Mouse (Mus musculus) liver, embryonic 15.5 days (tissue): ENCODE measurements around the gene Ldlrad3. TPM values are rescaled to one million over a fixed set of nuclear protein-coding genes. Genes with fewer than 3 reads are reported as not detected.

Experiments used
- ATAC-seq: fragments of 200-750 bp; cut with Nextera tagmentation; 2 replicates; pipeline ENCODE4 v1.8.0; 2017; ENCODE audit warnings: moderate number of reproducible peaks, mild to moderate bottlenecking, moderate library complexity; ENCODE audit not compliant: insufficient read depth
- H3K27ac ChIP-seq: fragments of 300-500 bp; sonication (generic); replicated peaks from 2 replicates; pipeline ENCODE4 v1.5.1; 2015; ENCODE audit warnings: mild to moderate bottlenecking, inconsistent platforms
- H3K27me3 ChIP-seq: fragments of 300-500 bp; sonication (generic); 2 replicates; pipeline ENCODE4 v1.6.1; 2015; ENCODE audit warnings: mild to moderate bottlenecking, inconsistent platforms
- H3K36me3 ChIP-seq: fragments of 300-500 bp; sonication (generic); replicated peaks from 2 replicates; pipeline ENCODE4 v1.6.1; 2015; ENCODE audit warnings: moderate library complexity, mild to moderate bottlenecking, inconsistent platforms
- H3K4me1 ChIP-seq: fragments of 300-500 bp; sonication (generic); replicated peaks from 2 replicates; pipeline ENCODE4 v1.6.1; 2015; ENCODE audit warnings: inconsistent platforms
- H3K4me2 ChIP-seq: fragments of 300-500 bp; sonication (generic); 2 replicates; pipeline ENCODE4 v1.6.1; 2015; ENCODE audit warnings: moderate library complexity, mild to moderate bottlenecking, inconsistent platforms
- H3K4me3 ChIP-seq: fragments of 300-500 bp; sonication (generic); replicated peaks from 2 replicates; pipeline ENCODE4 v1.5.1; 2015; ENCODE audit warnings: mild to moderate bottlenecking, inconsistent platforms
- H3K9ac ChIP-seq: fragments of 300-500 bp; sonication (generic); 2 replicates; pipeline ENCODE4 v1.6.1; 2015; ENCODE audit warnings: moderate library complexity, mild to moderate bottlenecking, inconsistent platforms
- H3K9me3 ChIP-seq: fragments of 300-500 bp; sonication (generic); replicated peaks from 2 replicates; pipeline ENCODE4 v1.6.1; 2016; ENCODE audit warnings: inconsistent platforms
- WGBS: fragments of 180-500 bp; shearing (Covaris S2); methylation state at CpG from one replicate; pipeline ENCODE4 v1.1.7; 2015; ENCODE audit warnings: mixed read lengths; ENCODE audit not compliant: insufficient replicate concordance; 5-methylcytosine and 5-hydroxymethylcytosine counted together
- polyA plus RNA-seq: library from polyadenylated mRNA; unstranded; fragments of >200 nt; fragmentation: Nextera tagmentation; extraction: Ambion mirVana; gene quantifications from 2 replicates; pipeline ENCODE4 v1.2.1, GENCODE M21; 2015

The Ldlrad3 gene
- polyA plus RNA-seq, 1 experiment from 2014 or later = 4.8 TPM

DNA sequence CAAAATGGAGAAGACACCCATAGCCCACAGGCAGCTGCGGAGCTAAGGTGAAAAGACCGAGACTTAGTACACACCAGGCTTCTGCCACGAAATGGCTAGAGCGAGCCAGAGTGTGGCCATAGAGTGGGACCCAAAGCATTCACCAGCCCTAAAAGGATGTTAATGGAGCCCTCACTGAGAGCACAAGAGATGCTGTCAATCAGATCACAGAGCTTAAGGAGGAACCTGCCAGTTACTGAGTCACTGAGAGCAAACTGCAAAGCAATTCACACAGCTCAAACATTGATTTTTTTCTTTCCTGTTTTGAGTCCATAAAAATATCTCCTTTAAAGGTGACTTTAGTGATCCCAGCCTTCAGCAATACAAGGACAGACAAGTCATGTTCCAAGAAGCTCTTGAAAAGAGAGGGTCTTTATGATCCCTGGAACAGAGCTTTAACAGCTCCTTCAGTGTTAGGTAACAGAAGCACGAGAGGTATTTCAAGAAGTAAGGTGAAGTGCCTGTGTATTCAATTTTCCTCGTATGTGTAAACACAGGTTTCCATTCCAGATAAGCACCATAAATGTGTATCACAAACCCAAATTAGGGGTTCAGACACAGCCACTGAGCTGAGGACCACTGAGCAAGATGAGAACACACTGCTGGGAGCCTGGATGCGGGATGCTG is 209.7 kb downstream of the Ldlrad3 start:
- no peak for ATAC-seq
- no peak overlapping the region for H3K27ac ChIP-seq
- no peaks in the 10 kb centered on the region for H3K36me3 ChIP-seq
- H3K9ac ChIP-seq = no peak overlapping the region
- H3K4me1 ChIP-seq = peaks cover 10% of the 10 kb centered on the region; the same call in 1 of the 2 replicates
- no peaks in the 10 kb centered on the region for H3K27me3 ChIP-seq
- no peaks in the 10 kb centered on the region for H3K9me3 ChIP-seq
- no peak overlapping the region for H3K4me2 ChIP-seq
- no peak overlapping the region for H3K4me3 ChIP-seq
- 66% methylated on average over 7 of the region's 7 CpGs for WGBS

- ATAC-seq = no peak
- Histone ChIP-seq H3K4me3 (no peak overlapping the region), H3K36me3 (no peaks in the 10 kb centered on the region), H3K9ac (no peak overlapping the region), H3K27ac (no peak overlapping the region), H3K9me3 (no peaks in the 10 kb centered on the region), H3K27me3 (no peaks in the 10 kb centered on the region), H3K4me2 (no peak overlapping the region), H3K4me1 (peaks cover 9% of the 10 kb centered on the region; the same call in 1 of the 2 replicates)
- 53% methylated on average over 3 of the region's 3 CpGs for WGBS
Observed at GRCm38 (mm10) chr2:101973810-101974209, 212.4 kb downstream of the Ldlrad3 start.

GRCm38 (mm10) chr2:101967601-101968000 is 218.6 kb downstream of the Ldlrad3 start:
- H3K27me3 ChIP-seq = no peaks in the 10 kb centered on the region
- H3K9me3 ChIP-seq = no peaks in the 10 kb centered on the region
- WGBS = 48% methylated on average over 4 of the region's 4 CpGs
- H3K36me3 ChIP-seq = no peaks in the 10 kb centered on the region
- no peak overlapping the region for H3K4me3 ChIP-seq
- H3K27ac ChIP-seq = peak overlapping the region; percentile 41; the same call in 1 of the 2 replicates
- peak; percentile 52; the same call in 1 of the 2 replicates for ATAC-seq
- H3K4me2 ChIP-seq = no peak overlapping the region
- H3K4me1 ChIP-seq = peaks cover 13% of the 10 kb centered on the region
- H3K9ac ChIP-seq = no peak overlapping the region

DNA sequence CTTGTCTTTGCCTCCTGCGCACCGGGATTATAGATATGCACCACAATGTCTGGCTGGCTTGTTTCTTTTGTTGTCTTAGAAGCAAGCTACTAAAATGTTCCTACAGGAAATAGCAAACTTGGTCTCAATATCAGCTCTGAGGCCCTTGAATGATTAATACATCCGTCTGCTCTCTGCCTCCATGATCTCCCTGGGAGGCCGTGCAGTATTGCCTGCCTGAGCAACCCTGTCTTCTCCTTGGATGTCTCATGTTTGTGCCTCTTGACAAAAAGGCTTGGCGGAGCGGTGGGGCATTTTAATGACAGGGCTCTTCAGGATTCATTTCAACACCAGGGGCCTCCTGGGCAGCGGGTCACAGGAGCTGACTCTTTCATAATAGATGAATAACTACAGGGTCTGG is 219.0 kb downstream of the Ldlrad3 start:
- Histone ChIP-seq H3K36me3 (no peaks in the 10 kb centered on the region), H3K27me3 (no peaks in the 10 kb centered on the region), H3K9me3 (no peaks in the 10 kb centered on the region), H3K4me1 (peaks cover 12% of the 10 kb centered on the region), H3K4me3 (no peak overlapping the region), H3K4me2 (no peak overlapping the region), H3K27ac (peak overlapping the region; percentile 41), H3K9ac (no peak overlapping the region)
- WGBS = 65% methylated on average over 7 of the region's 7 CpGs
- ATAC-seq = no peak; the same call in 1 of the 2 replicates

DNA sequence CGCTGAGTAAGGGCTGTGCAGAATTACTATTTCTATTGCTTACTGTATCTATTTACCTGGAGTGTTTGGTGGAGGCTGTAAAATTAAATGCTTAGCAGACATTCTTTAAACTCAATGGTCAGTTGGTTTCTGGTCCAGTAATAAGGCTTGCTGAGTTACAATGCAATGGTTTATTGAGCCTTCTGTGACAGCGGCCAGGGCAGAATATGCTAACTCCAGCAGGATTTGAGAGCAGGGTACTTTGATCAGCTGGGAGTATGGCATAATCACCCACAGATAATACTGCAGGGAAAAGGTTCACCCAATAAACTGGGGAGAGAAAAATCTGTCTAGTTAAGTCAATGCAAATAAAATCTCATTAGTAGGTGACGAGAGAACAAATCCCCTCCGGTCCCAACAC is 220.2 kb downstream of the Ldlrad3 start:
- Histone ChIP-seq H3K4me1 (peaks cover 8% of the 10 kb centered on the region; the same call in 1 of the 2 replicates), H3K27ac (peak overlapping the region; percentile 61), H3K27me3 (no peaks in the 10 kb centered on the region), H3K4me2 (peak overlapping the region; percentile 18; the same call in 1 of the 2 replicates), H3K9me3 (no peaks in the 10 kb centered on the region), H3K36me3 (no peaks in the 10 kb centered on the region), H3K4me3 (no peak overlapping the region), H3K9ac (no peak overlapping the region)
- 71% methylated on average over 4 of the region's 4 CpGs for WGBS
- ATAC-seq = no peak

GRCm38 (mm10) chr2:101965515-101965914 is 220.7 kb downstream of the Ldlrad3 start:
- 54% methylated on average over 5 of the region's 5 CpGs for WGBS
- Histone ChIP-seq H3K9ac (no peak overlapping the region), H3K27me3 (no peaks in the 10 kb centered on the region), H3K27ac (peak overlapping the region; percentile 61), H3K36me3 (no peaks in the 10 kb centered on the region), H3K4me1 (peaks cover 5% of the 10 kb centered on the region; the same call in 1 of the 2 replicates), H3K4me3 (no peak overlapping the region), H3K9me3 (no peaks in the 10 kb centered on the region), H3K4me2 (peak overlapping the region; percentile 18; the same call in 1 of the 2 replicates)
- ATAC-seq = peak; percentile 61

- H3K27ac ChIP-seq = no peak overlapping the region
- no peaks in the 10 kb centered on the region for H3K9me3 ChIP-seq
- WGBS = 67% methylated on average over 3 of the region's 3 CpGs
- peaks cover 5% of the 10 kb centered on the region; the same call in 1 of the 2 replicates for H3K4me1 ChIP-seq
- no peak for ATAC-seq
- no peaks in the 10 kb centered on the region for H3K27me3 ChIP-seq
- H3K36me3 ChIP-seq = no peaks in the 10 kb centered on the region
- H3K4me2 ChIP-seq = no peak overlapping the region
- no peak overlapping the region for H3K9ac ChIP-seq
- H3K4me3 ChIP-seq = no peak overlapping the region
Observed at GRCm38 (mm10) chr2:101963367-101963766, 222.8 kb downstream of the Ldlrad3 start.

GRCm38 (mm10) chr2:101962349-101962748 is 223.8 kb downstream of the Ldlrad3 start:
- Histone ChIP-seq H3K4me1 (peaks cover 5% of the 10 kb centered on the region; the same call in 1 of the 2 replicates), H3K4me3 (no peak overlapping the region), H3K27ac (no peak overlapping the region), H3K9me3 (no peaks in the 10 kb centered on the region), H3K27me3 (no peaks in the 10 kb centered on the region), H3K4me2 (no peak overlapping the region), H3K36me3 (no peaks in the 10 kb centered on the region), H3K9ac (no peak overlapping the region)
- no peak for ATAC-seq
- 63% methylated on average over 7 of the region's 7 CpGs for WGBS

DNA sequence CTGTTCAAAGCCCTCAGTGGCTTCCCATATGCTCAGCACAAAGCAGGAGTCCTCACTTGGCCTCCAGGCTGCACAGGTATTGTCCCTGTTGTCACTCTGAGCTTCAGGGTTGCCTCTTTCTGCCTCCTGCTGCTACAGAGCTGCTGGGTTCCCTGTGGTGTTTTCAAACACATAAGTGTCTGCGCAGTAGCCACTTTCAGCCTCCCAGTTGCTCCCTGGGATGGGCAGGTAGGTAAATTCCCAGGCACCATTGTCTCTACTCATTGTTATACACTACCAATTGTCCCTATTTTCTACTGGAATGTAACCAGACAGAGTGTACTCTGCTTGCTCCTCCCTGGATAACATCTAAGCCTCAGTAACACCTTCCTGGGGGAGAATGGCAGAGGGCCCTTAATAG is 224.8 kb downstream of the Ldlrad3 start:
- Histone ChIP-seq H3K4me1 (no peaks in the 10 kb centered on the region), H3K4me2 (no peak overlapping the region), H3K9me3 (no peaks in the 10 kb centered on the region), H3K27me3 (no peaks in the 10 kb centered on the region), H3K4me3 (no peak overlapping the region), H3K36me3 (no peaks in the 10 kb centered on the region), H3K9ac (no peak overlapping the region), H3K27ac (no peak overlapping the region)
- 67% methylated on average over 1 of the region's 1 CpGs for WGBS
- ATAC-seq = no peak

- Histone ChIP-seq H3K27ac (no peak overlapping the region), H3K36me3 (no peaks in the 10 kb centered on the region), H3K9ac (no peak overlapping the region), H3K9me3 (no peaks in the 10 kb centered on the region), H3K27me3 (no peaks in the 10 kb centered on the region), H3K4me2 (no peak overlapping the region), H3K4me3 (no peak overlapping the region), H3K4me1 (0 out of 2 replicates have a peak, but pooled peaks cover 2% of the 10 kb centered on the region)
- ATAC-seq = no peak
- WGBS = 59% methylated on average over 8 of the region's 8 CpGs
Observed at GRCm38 (mm10) chr2:101960658-101961057, 225.5 kb downstream of the Ldlrad3 start.

DNA sequence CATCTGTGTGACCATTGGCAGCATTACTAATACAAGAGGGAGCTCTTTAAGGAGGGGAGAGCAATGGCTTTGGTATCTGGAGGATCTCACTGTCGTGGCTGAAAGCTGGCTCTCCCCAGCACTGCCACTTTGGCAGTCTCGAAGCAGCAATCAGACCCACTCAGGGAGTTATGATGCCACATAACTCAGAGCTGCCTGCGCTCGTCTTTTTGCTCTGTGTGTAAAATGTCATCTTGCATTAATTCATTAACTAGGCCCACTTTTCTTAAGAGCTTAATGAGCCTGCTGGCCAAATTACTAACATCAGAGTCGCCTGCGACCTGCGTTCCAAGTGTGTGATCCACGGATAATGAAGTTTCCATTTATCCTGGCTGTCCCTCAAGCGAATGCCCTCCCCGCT is 230.1 kb downstream of the Ldlrad3 start:
- H3K4me2 ChIP-seq = no peak overlapping the region
- ATAC-seq = no peak
- H3K36me3 ChIP-seq = no peaks in the 10 kb centered on the region
- H3K4me3 ChIP-seq = no peak overlapping the region
- 64% methylated on average over 10 of the region's 10 CpGs for WGBS
- no peaks in the 10 kb centered on the region for H3K27me3 ChIP-seq
- H3K9ac ChIP-seq = no peak overlapping the region
- H3K27ac ChIP-seq = no peak overlapping the region
- H3K9me3 ChIP-seq = no peaks in the 10 kb centered on the region
- 0 out of 2 replicates have a peak, but pooled peaks cover 4% of the 10 kb centered on the region for H3K4me1 ChIP-seq
